27 mouse cellular contexts compared by ENCODE assay signal in the genomic region with DNA sequence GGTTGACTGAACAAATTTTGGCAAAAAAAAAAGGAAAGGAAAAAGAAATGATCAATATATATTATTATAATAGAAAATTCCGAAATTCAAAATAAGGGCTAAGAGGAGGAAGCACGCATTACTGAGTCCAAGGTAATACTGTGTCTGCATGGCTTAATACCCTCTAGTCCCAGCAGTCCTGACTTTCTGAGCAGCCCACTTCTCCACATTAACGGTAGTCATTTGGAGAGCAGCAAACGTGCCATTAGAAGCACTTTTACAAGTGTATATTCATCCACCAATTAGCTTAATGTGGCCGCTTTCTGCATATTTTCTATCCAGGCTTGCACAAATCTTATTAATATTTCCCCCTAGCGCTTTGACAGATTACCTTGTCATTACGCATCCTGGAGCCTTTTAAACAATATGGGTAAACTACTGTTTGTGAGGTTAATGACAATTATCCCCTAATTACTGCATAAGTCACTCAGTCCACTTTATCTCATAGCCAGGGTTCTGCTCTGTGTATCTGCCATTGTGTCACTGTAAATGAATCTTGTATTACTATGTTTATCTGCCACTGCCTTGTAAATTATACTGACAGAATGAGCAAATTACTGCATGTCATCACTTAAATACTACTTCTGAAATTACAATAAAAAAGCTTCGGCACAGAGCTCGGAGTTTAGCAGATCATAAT.
DNase-seq lines count a peak whose midpoint lies in the region; ATAC-seq lines count a peak whose summit lies in the region.
"Had no signal": no experiment of that assay in that cellular context is flagged by ENCODE, and none has a peak within 500 bp of the region (broad histone marks: within the 10 kb centered on the region; RNA-seq: fewer than 3 reads in every experiment).

No protein-coding gene starts in this region.

- no peak overlapping the region for H3K4me2 ChIP-seq in forebrain, embryonic 12.5 days
- no peak overlapping the region for H3K4me2 ChIP-seq in forebrain, embryonic 11.5 days (ENCODE audit: low read depth, low read length, severe bottlenecking)
- H3K4me2 ChIP-seq in neural tube, embryonic 13.5 days: no peak overlapping the region
- H3K4me2 ChIP-seq in forebrain, embryonic 15.5 days (replicated peaks): no peak overlapping the region
- H3K4me2 ChIP-seq: embryonic facial prominence, embryonic 13.5 days; heart, embryonic 11.5 days; hindbrain, embryonic 14.5 days had no signal

- WGBS in forebrain, embryonic 12.5 days: 68% methylated on average over 9 of the region's 9 CpGs
- WGBS in forebrain, embryonic 11.5 days: 80% methylated on average over 9 of the region's 9 CpGs
- WGBS in neural tube, embryonic 13.5 days: 63% methylated on average over 9 of the region's 9 CpGs
- 58% methylated on average over 9 of the region's 9 CpGs for WGBS in forebrain, embryonic 15.5 days

- H3K27ac ChIP-seq in forebrain, embryonic 12.5 days: no peak overlapping the region
- no peak overlapping the region for H3K27ac ChIP-seq in forebrain, embryonic 11.5 days (ENCODE audit: low read depth, low read length)
- peak overlapping the region; percentile 55; the same call in 1 of the 2 replicates for H3K27ac ChIP-seq in neural tube, embryonic 13.5 days (replicated peaks)
- H3K27ac ChIP-seq in forebrain, embryonic 15.5 days (replicated peaks): no peak overlapping the region
- H3K27ac ChIP-seq: embryonic facial prominence, embryonic 10.5 days; embryonic facial prominence, embryonic 13.5 days; gastrocnemius, adult 2 months; hindbrain, embryonic 14.5 days; hindbrain, postnatal 0 days had no signal

- no peak overlapping the region for H3K4me3 ChIP-seq in forebrain, embryonic 12.5 days (replicated peaks)
- H3K4me3 ChIP-seq in forebrain, embryonic 11.5 days (ENCODE audit: low read depth, low read length): no peak overlapping the region
- H3K4me3 ChIP-seq in neural tube, embryonic 13.5 days: no peak overlapping the region
- H3K4me3 ChIP-seq in forebrain, embryonic 15.5 days: no peak overlapping the region
- H3K4me3 ChIP-seq: embryonic facial prominence, embryonic 10.5 days; embryonic facial prominence, embryonic 13.5 days; erythroblast, embryonic 14.5 days; gastrocnemius, adult 2 months had no signal

- no peaks in the 10 kb centered on the region for H3K36me3 ChIP-seq in forebrain, embryonic 12.5 days (replicated peaks)
- no peaks in the 10 kb centered on the region for H3K36me3 ChIP-seq in forebrain, embryonic 11.5 days (ENCODE audit: control insufficient read depth, insufficient read depth, low read length)
- H3K36me3 ChIP-seq in neural tube, embryonic 13.5 days: no peaks in the 10 kb centered on the region
- H3K36me3 ChIP-seq in forebrain, embryonic 15.5 days: no peaks in the 10 kb centered on the region
- H3K36me3 ChIP-seq: embryonic facial prominence, embryonic 10.5 days; embryonic facial prominence, embryonic 13.5 days had no signal

- H3K9ac ChIP-seq in forebrain, embryonic 12.5 days: no peak overlapping the region
- H3K9ac ChIP-seq in forebrain, embryonic 11.5 days (ENCODE audit: low read length): no peak overlapping the region
- no peak overlapping the region for H3K9ac ChIP-seq in neural tube, embryonic 13.5 days
- H3K9ac ChIP-seq in forebrain, embryonic 15.5 days (replicated peaks): no peak overlapping the region
- H3K9ac ChIP-seq: embryonic facial prominence, embryonic 13.5 days; hindbrain, embryonic 14.5 days had no signal

- peaks cover 5% of the 10 kb centered on the region for H3K4me1 ChIP-seq in forebrain, embryonic 12.5 days
- H3K4me1 ChIP-seq in forebrain, embryonic 11.5 days (replicated peaks; ENCODE audit: control insufficient read depth, insufficient read depth, low read length): no peaks in the 10 kb centered on the region
- peaks cover 21% of the 10 kb centered on the region for H3K4me1 ChIP-seq in neural tube, embryonic 13.5 days (replicated peaks)
- peaks cover 5% of the 10 kb centered on the region; the same call in 1 of the 2 replicates for H3K4me1 ChIP-seq in forebrain, embryonic 15.5 days

- DNase-seq in forebrain, embryonic 11.5 days (ENCODE audit: low spot score): no peak
- DNase-seq in neural tube, embryonic 10.5 days (ENCODE audit: extremely low spot score, low spot score): no peak
- peak; percentile 63 for DNase-seq in MN1 (ENCODE audit: low spot score)
- no peak for DNase-seq in right cerebral cortex, postnatal 4 days
- no peak for DNase-seq in kidney, postnatal 10 days
- DNase-seq: adrenal gland, adult 2 months; adrenal gland, postnatal 14 days; cerebellum, adult 11-12 months; cerebellum, adult 8-10 months; cerebellum, postnatal 10 days; cerebellum, postnatal 36 days; embryo, embryonic 11 days; gastrocnemius, adult 2 months; gastrocnemius, postnatal 14 days; heart, adult 11 months had no signal

- peak; percentile 57; the same call in 1 of the 2 replicates for ATAC-seq in forebrain, embryonic 12.5 days (ENCODE audit: low FRiP score)
- ATAC-seq in forebrain, embryonic 11.5 days (replicated peaks; ENCODE audit: low FRiP score): no peak
- ATAC-seq in neural tube, embryonic 13.5 days (ENCODE audit: low read depth): peak; percentile 63; the same call in 1 of the 2 replicates
- ATAC-seq in forebrain, embryonic 15.5 days (replicated peaks): peak; percentile 51; the same call in 1 of the 2 replicates
- ATAC-seq: hindbrain, postnatal 0 days; inflammation-experienced regulatory T-cells, adult 6 months; intestine, embryonic 16.5 days; Patski had no signal

- H3K9me3 ChIP-seq in forebrain, embryonic 12.5 days: no peaks in the 10 kb centered on the region
- no peaks in the 10 kb centered on the region for H3K9me3 ChIP-seq in forebrain, embryonic 11.5 days (ENCODE audit: control insufficient read depth, low read length)
- no peaks in the 10 kb centered on the region for H3K9me3 ChIP-seq in neural tube, embryonic 13.5 days
- H3K9me3 ChIP-seq in forebrain, embryonic 15.5 days: no peaks in the 10 kb centered on the region
- H3K9me3 ChIP-seq: embryonic facial prominence, embryonic 10.5 days; embryonic facial prominence, embryonic 13.5 days had no signal

- H3K27me3 ChIP-seq in forebrain, embryonic 12.5 days: no peaks in the 10 kb centered on the region; the same call in 1 of the 2 replicates
- H3K27me3 ChIP-seq in forebrain, embryonic 11.5 days (ENCODE audit: control insufficient read depth, insufficient read depth, low read length): no peaks in the 10 kb centered on the region
- no peaks in the 10 kb centered on the region for H3K27me3 ChIP-seq in neural tube, embryonic 13.5 days
- no peaks in the 10 kb centered on the region; the same call in 1 of the 2 replicates for H3K27me3 ChIP-seq in forebrain, embryonic 15.5 days
- H3K27me3 ChIP-seq: embryonic facial prominence, embryonic 13.5 days; Patski had no signal
